Mouse (Mus musculus): ENCODE measurements at regions not wholly inside any gene's neighbourhood (a gene's known extent, or its start where the extent isn't known, plus 50 kb on each side); places are given as distances from the start of the nearest gene placed in this dataset.
A peak's percentile ranks its signal among the peaks of the same experiment; 100 is the strongest.

GRCm38 (mm10) chr13:6855199-6856148, 206.9 kb upstream of the Pfkp start:
- DNase-seq (ENCODE audit: low read depth, low spot score): no peak

DNA sequence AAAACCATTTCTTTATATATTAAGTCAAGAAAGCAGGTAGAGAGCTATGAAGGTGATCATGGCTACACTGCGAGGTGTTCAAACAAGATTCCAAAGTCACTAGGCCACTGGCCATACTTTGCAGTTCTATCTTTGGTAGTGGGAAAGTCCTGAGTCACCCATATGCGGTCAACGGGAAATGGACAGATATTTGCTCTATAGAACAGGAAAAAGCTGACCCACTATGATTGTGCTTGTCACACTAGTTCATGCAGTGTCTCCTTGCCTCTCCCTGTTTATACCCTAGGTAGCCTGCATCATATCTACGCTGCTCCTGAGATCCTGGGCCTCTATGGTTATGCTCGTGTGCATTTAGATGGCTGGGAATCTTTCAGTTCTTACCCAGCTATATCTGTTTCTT, 188.9 kb upstream of the Pfkp start:
- no peak for DNase-seq (ENCODE audit: low read depth, low spot score)

- no peak for DNase-seq (ENCODE audit: low read depth, low spot score)
Observed at GRCm38 (mm10) chr13:6837075-6837422, 188.5 kb upstream of the Pfkp start.

GRCm38 (mm10) chr13:6836351-6837074, 187.9 kb upstream of the Pfkp start:
- peak; percentile 77 for DNase-seq (ENCODE audit: low read depth, low spot score)

DNA sequence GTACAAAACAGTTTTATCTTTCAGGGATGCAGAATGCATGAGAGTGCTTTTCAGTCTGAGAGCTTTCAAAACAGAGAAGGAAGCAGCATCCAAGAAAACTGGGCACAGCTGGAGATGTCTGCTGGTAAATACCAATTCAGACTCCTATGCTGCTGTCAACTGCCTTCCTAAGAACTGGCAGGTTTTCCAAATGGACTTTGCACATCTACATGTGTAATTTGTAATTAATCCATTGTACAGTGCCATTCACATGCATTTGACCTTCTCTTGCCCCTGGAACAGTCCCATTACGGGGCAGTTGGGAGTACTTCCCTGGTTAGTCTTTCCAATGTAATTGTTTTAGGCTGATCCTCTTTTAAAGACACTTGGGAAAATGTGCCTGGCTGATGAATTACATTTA, 181.3 kb upstream of the Pfkp start:
- DNase-seq (ENCODE audit: low read depth, low spot score): peak; percentile 71

DNA sequence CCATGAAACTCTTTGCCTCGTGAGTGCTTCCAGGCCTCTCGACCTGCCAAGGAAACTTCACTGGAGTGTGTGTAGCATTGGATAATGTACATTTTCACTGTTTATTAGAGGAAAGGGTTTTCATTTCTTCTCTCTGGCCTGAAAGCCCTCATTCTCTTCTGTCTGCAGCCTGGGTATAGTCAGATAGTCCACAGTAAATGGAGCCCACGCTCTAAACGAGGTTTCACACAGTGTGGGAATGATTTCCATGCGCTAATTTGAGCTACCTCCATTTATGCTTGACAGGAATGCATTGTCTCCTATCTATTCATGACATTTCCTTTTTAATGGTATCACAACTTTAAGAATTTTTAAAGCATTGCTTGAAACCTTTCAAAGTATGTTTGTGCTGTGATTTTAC, 180.8 kb upstream of the Pfkp start:
- DNase-seq (ENCODE audit: low read depth, low spot score): peak; percentile 63

DNA sequence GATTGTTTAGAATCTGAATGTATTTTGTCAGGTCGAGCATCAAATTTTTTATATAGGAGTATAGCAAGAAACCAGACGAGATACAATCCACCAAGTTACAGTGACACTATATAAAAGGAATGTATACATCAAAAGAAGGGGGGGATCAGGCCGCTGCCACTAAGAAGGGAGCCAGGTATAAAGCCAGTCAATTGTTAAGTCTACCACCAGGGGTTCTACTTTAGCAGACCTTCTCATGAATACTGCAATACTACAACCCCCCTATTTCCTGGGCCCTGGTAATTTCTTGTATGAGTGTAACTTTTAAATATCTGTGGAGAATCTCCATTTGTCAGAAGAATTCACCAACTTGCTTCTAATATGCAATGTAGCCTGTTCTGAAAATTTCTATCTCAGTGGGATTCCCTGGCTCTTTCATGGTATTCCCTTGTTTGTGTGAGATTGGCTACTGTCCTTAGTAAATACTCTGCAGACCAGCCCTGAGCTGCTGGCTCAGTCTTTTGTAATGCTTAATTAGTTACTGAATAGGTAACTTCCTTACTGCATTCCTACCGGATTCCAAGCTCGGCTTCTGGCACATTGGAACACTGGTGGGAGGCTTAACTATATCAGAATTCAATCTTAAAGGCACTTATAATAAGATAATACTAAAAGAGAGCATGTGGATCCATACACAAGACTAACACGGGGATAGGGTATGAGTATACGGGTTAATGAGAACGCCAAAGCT, 180.2 kb upstream of the Pfkp start:
- DNase-seq (ENCODE audit: low read depth, low spot score): peak; percentile 88

GRCm38 (mm10) chr13:6802243-6803157, 153.9 kb upstream of the Pfkp start:
- DNase-seq (ENCODE audit: low read depth, low spot score): no peak

- DNase-seq (ENCODE audit: low read depth, low spot score): no peak
Observed at GRCm38 (mm10) chr13:6767936-6768588, 119.5 kb upstream of the Pfkp start.

GRCm38 (mm10) chr13:6757151-6757550, 108.6 kb upstream of the Pfkp start:
- DNase-seq (ENCODE audit: low read depth, low spot score): peak; percentile 65

- no peak for DNase-seq (ENCODE audit: low read depth, low spot score)
Observed at GRCm38 (mm10) chr13:6751599-6751998, 103.0 kb upstream of the Pfkp start.

- DNase-seq (ENCODE audit: low read depth, low spot score): no peak
Observed at GRCm38 (mm10) chr13:6751149-6751548, 102.6 kb upstream of the Pfkp start.

DNA sequence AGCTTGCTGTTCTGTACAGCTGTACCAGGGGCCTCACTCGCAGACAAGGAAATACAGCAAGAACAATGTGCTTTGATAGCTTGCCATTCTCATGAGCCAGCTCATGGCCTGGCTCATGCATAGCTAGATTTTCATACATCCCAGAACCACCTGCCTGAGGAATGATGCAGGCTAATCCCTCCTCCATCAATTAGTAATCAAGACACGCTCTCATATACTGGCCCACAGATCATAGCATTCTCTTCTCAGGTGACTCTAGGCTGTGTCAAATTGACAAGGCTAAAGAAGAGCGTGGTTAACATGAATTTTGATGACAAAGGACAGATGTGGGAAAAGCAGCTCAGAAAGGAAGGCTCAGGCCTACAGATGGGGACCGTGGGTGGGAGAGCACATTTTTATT, 93.3 kb upstream of the Pfkp start:
- no peak for DNase-seq (ENCODE audit: low read depth, low spot score)

- DNase-seq (ENCODE audit: low read depth, low spot score): peak; percentile 20
Observed at GRCm38 (mm10) chr13:6736984-6737566, 88.5 kb upstream of the Pfkp start.

All from R1 (cell line).